Mouse (Mus musculus): ENCODE results near the gene Slirp. TPM values are rescaled to one million over a fixed set of nuclear protein-coding genes. Genes with fewer than 3 reads are reported as not detected.

The Slirp gene
- polyA plus RNA-seq, 1 experiment from 2014 or later: 44.6 TPM

DNA sequence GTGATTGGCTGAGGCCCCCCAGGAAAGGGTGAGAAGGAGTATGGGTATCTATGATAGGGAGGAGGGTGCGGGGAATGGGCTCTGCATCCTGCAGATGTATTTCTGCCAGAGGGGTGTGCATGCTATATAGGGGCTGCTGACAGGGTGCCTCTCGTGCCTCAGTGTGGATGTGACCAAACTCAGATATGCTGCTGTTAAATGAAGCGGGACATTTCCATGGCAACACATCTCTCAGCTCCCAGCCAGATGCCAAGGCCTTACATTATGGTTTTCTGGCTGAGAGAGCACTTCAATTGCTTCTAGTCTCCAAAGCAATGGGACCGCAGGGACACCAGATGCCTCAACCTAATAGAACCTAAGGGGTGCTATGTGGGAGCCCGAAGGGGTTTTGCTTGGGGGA, 24.8 kb upstream of the Slirp start:
- H3K36me3 ChIP-seq (ENCODE audit: inconsistent target): peaks cover 8% of the 10 kb centered on the region; the same call in 1 of the 2 replicates
- WGBS (ENCODE audit: missing documents): 86% methylated on average over 5 of the region's 5 CpGs

DNA sequence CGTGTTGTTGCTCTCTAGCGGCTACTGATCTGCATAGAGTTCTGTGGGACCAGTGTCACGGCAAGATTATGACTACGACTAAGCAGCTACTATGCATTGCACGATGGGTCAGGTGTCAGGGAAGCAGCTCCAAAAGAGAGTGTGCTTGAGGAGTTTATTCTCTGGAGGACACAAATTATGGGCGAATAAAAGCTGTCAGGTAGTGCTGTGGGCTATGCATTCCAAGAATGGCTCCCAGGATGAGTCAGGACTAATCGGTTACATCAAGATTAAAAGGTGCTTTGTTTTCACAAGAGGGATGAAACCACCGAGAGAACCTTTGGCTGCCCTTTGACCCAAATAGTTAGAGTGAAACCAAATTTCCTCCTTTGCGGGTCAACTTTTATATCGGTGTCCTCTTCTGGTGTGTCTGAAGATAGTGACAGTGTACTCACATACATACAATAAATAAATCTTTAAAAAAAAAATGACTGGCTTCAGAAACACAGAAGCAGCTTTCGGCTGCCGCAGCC, 23.7 kb upstream of the Slirp start:
- Histone ChIP-seq H3K36me3 (ENCODE audit: inconsistent target) (peaks cover 12% of the 10 kb centered on the region; the same call in 1 of the 2 replicates), H3K27ac (no peak overlapping the region), H3K79me2 (ENCODE audit: inconsistent target) (no peaks in the 10 kb centered on the region), H3K4me3 (ENCODE audit: inconsistent target) (no peak overlapping the region)
- 85% methylated on average over 12 of the region's 12 CpGs for WGBS (ENCODE audit: missing documents)

More for the DNA sequence above, 24.8 kb upstream of the Slirp start:
- no peak overlapping the region for H3K4me3 ChIP-seq (ENCODE audit: inconsistent target)
- H3K27ac ChIP-seq: no peak overlapping the region
- H3K79me2 ChIP-seq (ENCODE audit: inconsistent target): no peaks in the 10 kb centered on the region

DNA sequence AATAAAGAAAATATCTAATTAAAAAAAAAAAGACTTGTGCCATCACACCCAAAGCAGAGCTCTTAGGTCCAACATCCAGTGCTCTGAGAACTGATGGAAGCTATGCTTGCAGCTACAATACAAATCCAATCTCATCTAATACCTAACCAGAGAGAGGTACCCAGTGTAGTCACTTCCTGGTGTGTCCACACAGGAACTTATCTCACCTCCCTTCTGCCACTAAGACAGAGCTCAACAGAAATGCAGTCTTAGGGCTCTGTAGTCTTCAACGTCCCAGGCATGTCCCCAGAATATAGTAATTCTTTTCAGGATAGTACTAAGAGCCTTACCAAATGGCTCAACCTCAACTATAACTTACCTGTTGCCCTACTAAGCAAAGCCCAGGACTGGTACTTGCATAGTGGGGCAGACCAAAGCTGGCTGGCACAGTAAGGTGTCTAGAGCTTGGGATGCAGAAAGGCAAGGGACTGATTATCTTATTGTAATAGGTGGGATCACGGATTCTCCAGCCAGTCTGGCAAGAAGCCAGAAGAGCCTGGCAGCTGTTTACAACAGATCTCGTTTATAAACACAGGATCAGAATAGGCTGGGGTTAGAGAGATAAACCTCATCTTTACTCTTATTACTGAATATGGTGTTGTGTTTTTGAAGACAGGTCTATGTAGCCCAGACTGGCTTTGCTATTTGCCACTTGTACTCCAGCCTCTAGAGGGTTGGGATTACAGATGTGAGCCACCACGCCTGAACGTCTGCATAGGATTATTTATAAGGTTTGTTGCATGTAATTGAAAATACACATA, 21.8 kb upstream of the Slirp start:
- Histone ChIP-seq H3K27ac (no peak overlapping the region), H3K4me3 (ENCODE audit: inconsistent target) (no peak overlapping the region), H3K36me3 (ENCODE audit: inconsistent target) (peaks cover 13% of the 10 kb centered on the region; the same call in 1 of the 2 replicates), H3K79me2 (ENCODE audit: inconsistent target) (no peaks in the 10 kb centered on the region)
- WGBS (ENCODE audit: missing documents): 82% methylated on average over 5 of the region's 5 CpGs

GRCm38 (mm10) chr12:87423700-87424099, 20.0 kb upstream of the Slirp start:
- WGBS (ENCODE audit: missing documents): 67% methylated on average over 1 of the region's 1 CpGs
- Histone ChIP-seq H3K4me3 (ENCODE audit: inconsistent target) (no peak overlapping the region), H3K27ac (no peak overlapping the region), H3K36me3 (ENCODE audit: inconsistent target) (peaks cover 22% of the 10 kb centered on the region; the same call in 1 of the 2 replicates), H3K79me2 (ENCODE audit: inconsistent target) (no peaks in the 10 kb centered on the region)

DNA sequence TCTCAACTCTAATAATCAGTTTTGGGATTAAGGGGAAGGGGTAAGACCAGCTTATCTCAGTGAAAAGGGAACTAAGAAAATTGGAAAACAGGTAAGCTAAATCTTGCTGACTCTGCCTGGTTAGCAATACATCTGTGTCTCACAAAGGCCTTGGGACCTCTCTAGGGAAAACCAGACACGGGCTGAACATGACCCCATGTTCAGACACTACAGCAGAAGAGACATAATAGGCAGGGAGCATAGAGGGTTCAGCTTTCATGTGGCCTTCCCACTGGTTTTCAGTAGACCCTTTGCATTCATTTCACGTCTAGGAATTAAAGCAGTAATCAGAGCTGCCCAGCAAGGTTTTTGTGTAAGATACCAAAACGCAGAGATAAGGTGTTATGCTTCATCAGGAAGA, 19.2 kb upstream of the Slirp start:
- H3K27ac ChIP-seq: no peak overlapping the region
- no peaks in the 10 kb centered on the region for H3K79me2 ChIP-seq (ENCODE audit: inconsistent target)
- WGBS (ENCODE audit: missing documents): 86% methylated on average over 3 of the region's 3 CpGs
- peaks cover 25% of the 10 kb centered on the region; the same call in 1 of the 2 replicates for H3K36me3 ChIP-seq (ENCODE audit: inconsistent target)
- no peak overlapping the region for H3K4me3 ChIP-seq (ENCODE audit: inconsistent target)

DNA sequence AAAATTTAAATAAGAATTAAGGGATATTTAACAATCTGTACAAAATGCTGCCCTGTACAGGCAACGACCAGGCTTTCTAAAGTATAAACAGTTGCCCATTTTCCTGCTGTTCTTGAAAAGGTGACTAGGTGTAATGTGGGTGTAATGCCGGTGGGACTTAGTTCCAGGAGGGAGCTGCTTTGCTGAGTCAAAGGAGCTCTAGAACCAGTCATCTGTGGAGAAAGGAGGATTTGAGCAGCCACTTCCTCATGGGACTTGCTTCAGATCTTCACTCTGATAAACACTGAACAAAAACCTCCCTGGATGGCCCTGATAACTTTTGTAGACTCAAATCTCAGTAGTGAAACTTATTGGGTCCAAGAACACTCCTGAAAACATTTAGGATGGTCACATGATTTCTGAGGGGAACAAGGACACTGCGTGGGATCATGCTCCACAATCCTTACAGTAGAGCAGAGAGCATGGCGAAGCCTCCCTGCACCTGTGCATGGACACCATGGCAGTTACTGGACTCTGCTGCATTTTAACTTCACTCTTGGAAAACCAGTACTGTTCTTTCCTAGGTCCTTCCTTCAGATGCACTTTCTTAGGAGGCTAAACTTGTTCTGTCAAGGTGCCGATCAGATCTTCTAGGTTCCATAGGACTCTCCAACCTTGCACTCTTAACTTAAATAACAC, 17.2 kb upstream of the Slirp start:
- Histone ChIP-seq H3K79me2 (ENCODE audit: inconsistent target) (no peaks in the 10 kb centered on the region), H3K36me3 (ENCODE audit: inconsistent target) (peaks cover 43% of the 10 kb centered on the region; the same call in 1 of the 2 replicates), H3K4me3 (ENCODE audit: inconsistent target) (no peak overlapping the region), H3K27ac (no peak overlapping the region)
- WGBS (ENCODE audit: missing documents): 96% methylated on average over 5 of the region's 5 CpGs

DNA sequence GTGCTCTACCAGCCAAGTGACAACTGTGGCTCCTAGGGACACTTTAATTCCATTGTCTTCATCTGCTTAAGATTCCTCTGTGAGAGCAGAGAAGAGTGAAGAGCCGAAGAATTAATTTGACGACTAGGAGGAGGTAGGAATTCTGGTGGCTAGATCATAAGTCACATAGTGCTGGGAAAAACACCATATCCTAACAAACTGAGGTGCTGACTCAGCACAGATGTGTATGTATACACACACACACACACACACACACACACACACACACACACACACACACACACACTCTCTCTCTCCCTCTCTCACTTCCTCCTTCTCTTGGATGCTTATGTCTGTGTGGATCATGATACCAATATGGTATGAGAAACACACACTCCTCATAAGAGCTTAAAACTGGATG, 15.4 kb upstream of the Slirp start:
- no peaks in the 10 kb centered on the region for H3K79me2 ChIP-seq (ENCODE audit: inconsistent target)
- H3K36me3 ChIP-seq (ENCODE audit: inconsistent target): peaks cover 58% of the 10 kb centered on the region; the same call in 1 of the 2 replicates
- no peak overlapping the region for H3K27ac ChIP-seq
- WGBS (ENCODE audit: missing documents): 83% methylated on average over 2 of the region's 2 CpGs
- no peak overlapping the region for H3K4me3 ChIP-seq (ENCODE audit: inconsistent target)

DNA sequence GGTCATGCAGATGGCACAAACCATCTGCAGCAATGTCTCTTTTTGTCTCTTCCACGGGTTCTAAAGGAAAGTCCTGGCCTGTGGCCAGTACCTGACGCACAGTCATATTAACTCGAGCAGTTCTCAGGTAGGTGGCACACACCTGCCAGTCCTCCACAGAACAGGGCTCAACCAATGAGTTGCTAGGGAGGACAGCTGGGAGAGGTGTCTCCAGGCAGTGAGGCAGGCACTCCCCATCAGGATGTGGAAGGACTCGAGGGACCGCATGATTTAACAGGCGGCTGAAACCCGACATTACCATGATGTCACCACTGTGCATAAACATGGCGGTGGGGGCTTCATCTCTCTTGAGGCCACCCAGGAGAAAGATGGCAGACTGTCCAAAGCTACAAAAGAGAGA, 14.8 kb upstream of the Slirp start:
- WGBS (ENCODE audit: missing documents): 85% methylated on average over 7 of the region's 8 CpGs
- Histone ChIP-seq H3K27ac (no peak overlapping the region), H3K36me3 (ENCODE audit: inconsistent target) (peaks cover 59% of the 10 kb centered on the region), H3K79me2 (ENCODE audit: inconsistent target) (no peaks in the 10 kb centered on the region; the same call in 1 of the 2 replicates), H3K4me3 (ENCODE audit: inconsistent target) (no peak overlapping the region)

DNA sequence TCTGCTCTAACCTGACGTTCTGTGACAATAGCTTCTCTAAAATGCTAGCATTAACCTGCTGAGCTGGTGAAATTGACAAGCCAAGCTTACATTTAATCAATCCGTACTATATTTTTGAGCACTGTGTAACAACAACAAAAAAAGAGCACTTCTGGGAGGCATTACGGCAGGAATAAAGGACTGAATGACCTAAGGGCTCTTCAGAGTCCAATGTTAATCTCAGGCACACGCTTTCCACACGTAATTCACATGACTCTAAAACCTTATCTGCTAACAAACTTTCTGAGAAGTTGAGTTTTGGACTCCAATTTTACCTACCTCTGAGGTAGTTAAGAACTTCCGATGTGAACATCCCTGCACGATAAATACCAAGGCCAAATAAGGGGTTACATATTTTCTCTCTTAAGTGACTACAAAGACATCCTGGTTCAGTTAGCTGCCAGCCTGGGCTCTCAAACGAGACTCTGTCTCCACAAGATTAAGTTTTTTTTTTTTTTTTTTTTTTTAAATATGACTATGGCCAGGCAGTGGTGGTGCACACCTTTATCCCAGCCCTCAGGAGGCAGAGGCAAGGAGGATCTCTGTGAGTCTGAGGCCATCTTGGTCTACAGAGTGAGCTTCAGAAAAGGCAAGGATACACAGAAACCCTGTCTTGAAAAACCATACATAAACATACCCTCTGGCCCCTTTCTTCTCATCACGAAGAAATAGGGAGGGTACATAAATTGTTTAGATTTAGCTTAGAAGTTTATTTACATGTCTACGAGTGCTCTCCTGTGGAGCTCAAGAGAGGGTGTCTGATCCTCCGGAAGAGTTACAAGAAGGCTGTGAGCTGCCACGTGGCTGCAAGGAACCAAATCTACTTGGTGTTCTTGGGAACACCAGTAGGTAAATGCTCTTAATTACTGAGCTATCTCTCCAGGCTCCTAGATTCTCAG, 1.2 kb upstream of the Slirp start:
- 26% methylated on average over 12 of the region's 12 CpGs for WGBS (ENCODE audit: missing documents)
- Histone ChIP-seq H3K27ac (peak overlapping the region; percentile 41), H3K4me3 (ENCODE audit: inconsistent target) (peak overlapping the region; percentile 86), H3K36me3 (ENCODE audit: inconsistent target) (peaks cover 22% of the 10 kb centered on the region), H3K79me2 (ENCODE audit: inconsistent target) (peaks cover 100% of the 10 kb centered on the region)

DNA sequence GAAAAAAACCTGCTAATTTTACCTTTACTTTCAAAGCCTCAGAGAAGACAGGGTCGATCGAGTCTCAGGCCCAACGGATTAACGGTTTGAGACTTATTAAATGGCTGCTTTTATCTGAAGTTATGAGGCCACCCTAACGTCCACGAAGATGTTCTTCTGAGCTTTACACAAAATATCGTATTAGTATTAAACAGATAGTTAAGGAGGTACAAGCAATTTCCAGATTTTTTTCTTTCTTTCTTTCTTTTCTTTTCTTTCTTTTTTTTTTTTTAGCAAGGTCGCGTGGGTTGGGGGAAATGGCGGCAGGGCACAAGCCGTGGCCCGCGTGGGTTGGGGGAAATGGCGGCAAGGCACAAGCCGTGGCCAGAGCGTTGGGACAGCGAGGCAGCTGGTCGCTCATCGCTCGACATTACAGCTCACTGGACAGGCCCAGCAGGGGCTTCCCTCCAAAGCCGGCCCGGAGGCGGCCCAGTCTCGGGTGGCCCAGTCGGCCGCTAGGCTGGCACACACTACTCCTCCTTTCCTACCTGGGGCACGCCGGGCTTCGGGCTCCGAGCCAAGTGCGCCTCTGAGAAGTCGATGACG, 489 bp upstream of the Slirp start:
- Histone ChIP-seq H3K36me3 (ENCODE audit: inconsistent target) (peaks cover 19% of the 10 kb centered on the region), H3K27ac (peak overlapping the region; percentile 41), H3K4me3 (ENCODE audit: inconsistent target) (peak overlapping the region; percentile 86), H3K79me2 (ENCODE audit: inconsistent target) (peaks cover 100% of the 10 kb centered on the region)
- under 1% methylated on average over 33 of the region's 33 CpGs for WGBS (ENCODE audit: missing documents)

DNA sequence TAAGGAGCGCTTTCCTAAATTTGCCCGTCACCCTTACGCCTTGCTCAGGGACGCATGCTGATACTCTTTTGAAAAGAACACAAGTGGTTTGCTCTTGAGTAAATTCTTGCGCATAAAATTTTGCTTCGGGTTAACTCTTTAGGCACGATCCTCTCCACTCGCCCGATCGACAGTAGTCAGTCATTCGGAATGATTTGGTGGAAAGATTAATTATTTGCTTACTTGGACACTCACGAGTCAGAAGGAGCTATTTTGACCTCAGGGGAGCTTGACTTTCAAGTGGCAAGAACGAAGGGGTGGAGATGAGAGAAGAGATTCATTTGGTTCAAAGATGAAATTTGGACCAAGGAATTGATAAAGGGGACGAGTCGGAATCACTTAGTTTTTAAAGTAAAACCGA, 515 bp downstream of the Slirp start:
- Histone ChIP-seq H3K27ac (peak overlapping the region; percentile 41), H3K36me3 (ENCODE audit: inconsistent target) (peaks cover 24% of the 10 kb centered on the region), H3K79me2 (ENCODE audit: inconsistent target) (peaks cover 98% of the 10 kb centered on the region), H3K4me3 (ENCODE audit: inconsistent target) (peak overlapping the region; percentile 86)
- 6% methylated on average over 16 of the region's 16 CpGs for whole genome bisulfite sequencing (ENCODE audit: missing documents)

- no peak overlapping the region for H3K4me3 ChIP-seq (ENCODE audit: inconsistent target)
- peaks cover 70% of the 10 kb centered on the region for H3K36me3 ChIP-seq (ENCODE audit: inconsistent target)
- WGBS (ENCODE audit: missing documents): 87% methylated on average over 9 of the region's 9 CpGs
Observed at GRCm38 (mm10) chr12:87449456-87449855, 5.8 kb downstream of the Slirp start.

DNA sequence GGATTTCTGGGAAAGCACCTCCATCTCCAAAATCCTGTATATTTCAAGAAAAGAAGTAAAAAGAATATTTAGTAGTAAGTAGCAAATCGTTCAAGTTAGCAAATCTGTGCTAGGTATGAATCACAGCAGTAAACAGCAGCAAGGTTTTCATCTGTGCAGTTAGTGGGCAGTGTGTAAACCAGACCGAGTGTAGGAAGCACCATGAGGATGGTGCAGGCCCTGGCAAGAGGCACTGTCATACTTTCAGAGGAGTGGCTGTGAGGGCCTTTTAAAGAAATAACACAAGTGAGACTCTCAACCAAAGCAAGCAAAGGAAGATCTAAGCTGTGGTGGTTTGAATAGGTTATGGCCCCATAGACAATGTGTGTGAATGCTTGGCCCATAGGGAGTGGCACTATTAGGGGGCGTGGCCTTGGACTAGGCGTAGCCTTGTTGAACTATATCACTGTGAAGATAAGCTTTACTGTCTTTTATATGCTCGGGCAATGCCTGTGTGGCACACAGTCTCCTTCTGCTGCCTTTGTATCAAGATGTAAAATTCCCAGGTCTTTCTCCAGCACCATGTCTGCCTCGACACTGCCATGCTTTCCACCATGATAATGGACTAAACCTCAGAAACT, 21.1 kb downstream of the Slirp start:
- Histone ChIP-seq H3K36me3 (ENCODE audit: inconsistent target) (peaks cover 76% of the 10 kb centered on the region), H3K79me2 (ENCODE audit: inconsistent target) (peaks cover 67% of the 10 kb centered on the region), H3K27ac (no peak overlapping the region), H3K4me3 (ENCODE audit: inconsistent target) (no peak overlapping the region)
- WGBS (ENCODE audit: missing documents): 96% methylated on average over 6 of the region's 6 CpGs

More at GRCm38 (mm10) chr12:87449456-87449855, 5.8 kb downstream of the Slirp start:
- Histone ChIP-seq H3K79me2 (ENCODE audit: inconsistent target) (peaks cover 46% of the 10 kb centered on the region), H3K27ac (no peak overlapping the region)
